Mouse (Mus musculus) neural tube, embryonic 13.5 days (tissue): ENCODE data around the gene Tmem131l. TPM values are rescaled to one million over a fixed set of nuclear protein-coding genes. Genes with fewer than 3 reads are reported as not detected.
"Not testable (repeated sequence)": the region's sequence is repeated elsewhere in the genome, so short reads cannot be mapped to it uniquely, and the experiment has no call there.

ENCODE experiments used
- ATAC-seq: fragments of 200-750 bp; cut with Nextera tagmentation; 2 replicates; pipeline ENCODE4 v1.8.0; 2017; ENCODE audit warnings: low read depth, mild to moderate bottlenecking, moderate TSS enrichment, moderate library complexity
- H3K27ac ChIP-seq: fragments of 300-500 bp; sonication (generic); replicated peaks from 2 replicates; pipeline ENCODE4 v1.5.1; 2015; ENCODE audit warnings: moderate library complexity, mild to moderate bottlenecking, inconsistent platforms
- H3K27me3 ChIP-seq: fragments of 300-500 bp; sonication (generic); 2 replicates; pipeline ENCODE4 v1.6.1; 2015; ENCODE audit warnings: mild to moderate bottlenecking, inconsistent platforms
- H3K36me3 ChIP-seq: fragments of 300-500 bp; sonication (generic); 2 replicates; pipeline ENCODE4 v1.6.1; 2015; ENCODE audit warnings: mild to moderate bottlenecking, inconsistent platforms
- H3K4me1 ChIP-seq: fragments of 300-500 bp; sonication (generic); replicated peaks from 2 replicates; pipeline ENCODE4 v1.6.1; 2015; ENCODE audit warnings: inconsistent platforms
- H3K4me2 ChIP-seq: fragments of 300-500 bp; sonication (generic); 2 replicates; pipeline ENCODE4 v1.6.1; 2015; ENCODE audit warnings: inconsistent platforms, mild to moderate bottlenecking, moderate library complexity
- H3K4me3 ChIP-seq: fragments of 300-500 bp; sonication (generic); 2 replicates; pipeline ENCODE4 v1.5.1; 2015; ENCODE audit warnings: mild to moderate bottlenecking, inconsistent platforms
- H3K9ac ChIP-seq: fragments of 300-500 bp; sonication (generic); 2 replicates; pipeline ENCODE4 v1.6.1; 2015; ENCODE audit warnings: moderate library complexity, mild to moderate bottlenecking, inconsistent platforms
- H3K9me3 ChIP-seq: fragments of 300-500 bp; sonication (generic); 2 replicates; pipeline ENCODE4 v1.6.1; 2016; ENCODE audit warnings: inconsistent platforms
- WGBS: fragments of 180-500 bp; shearing (Covaris S2); methylation state at CpG from one replicate; pipeline ENCODE4 v1.1.7; 2015; 5-methylcytosine and 5-hydroxymethylcytosine counted together
- polyA plus RNA-seq: library from polyadenylated mRNA; unstranded; fragments of >200 nt; fragmentation: Nextera tagmentation; extraction: Ambion mirVana; gene quantifications from 2 replicates; pipeline ENCODE4 v1.2.1, GENCODE M21; 2015

Gene Tmem131l
- polyA plus RNA-seq, 1 experiment from 2014 or later = 75.3 TPM

- H3K4me1 ChIP-seq = no peaks in the 10 kb centered on the region
- ATAC-seq = peak; percentile 33; the same call in 1 of the 2 replicates
- H3K9ac ChIP-seq = no peak overlapping the region
- no peak overlapping the region for H3K4me2 ChIP-seq
- WGBS = 29% methylated on average over 3 of the region's 3 CpGs
- peaks cover 65% of the 10 kb centered on the region for H3K36me3 ChIP-seq
- H3K27me3 ChIP-seq = no peaks in the 10 kb centered on the region
- H3K9me3 ChIP-seq = no peaks in the 10 kb centered on the region
- no peak overlapping the region for H3K4me3 ChIP-seq
- no peak overlapping the region for H3K27ac ChIP-seq
Observed at GRCm38 (mm10) chr3:83895811-83896210, 144.2 kb downstream of the Tmem131l start.

DNA sequence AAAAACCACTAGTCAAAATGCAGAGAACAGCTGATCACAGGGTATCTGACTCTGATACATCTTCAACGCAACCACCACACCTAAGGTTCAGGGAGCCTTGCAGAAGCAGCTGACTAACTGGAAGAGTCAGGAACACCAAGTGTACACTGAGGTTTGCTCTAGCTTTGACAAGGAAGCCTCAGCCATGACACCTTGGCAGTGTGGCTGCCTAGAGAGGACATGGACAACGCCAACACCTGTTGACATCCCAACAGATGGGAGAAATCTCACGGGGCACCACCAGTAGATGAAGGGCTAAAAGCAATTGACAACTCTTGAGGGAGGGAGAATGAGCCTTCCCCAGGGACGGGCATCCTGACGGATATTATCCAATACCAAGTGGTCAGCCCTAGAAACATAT is 144.9 kb downstream of the Tmem131l start:
- WGBS = 93% methylated on average over 5 of the region's 5 CpGs
- no peaks in the 10 kb centered on the region for H3K27me3 ChIP-seq
- H3K4me3 ChIP-seq = no peak overlapping the region
- ATAC-seq = no peak
- H3K4me2 ChIP-seq = no peak overlapping the region
- H3K9me3 ChIP-seq = no peaks in the 10 kb centered on the region
- peaks cover 58% of the 10 kb centered on the region for H3K36me3 ChIP-seq
- H3K27ac ChIP-seq = no peak overlapping the region
- H3K4me1 ChIP-seq = no peaks in the 10 kb centered on the region
- H3K9ac ChIP-seq = no peak overlapping the region

GRCm38 (mm10) chr3:83885163-83885562 is 154.8 kb downstream of the Tmem131l start:
- H3K4me3 ChIP-seq = no peak overlapping the region
- no peak overlapping the region for H3K27ac ChIP-seq
- WGBS = 79% methylated on average over 2 of the region's 2 CpGs
- H3K27me3 ChIP-seq = no peaks in the 10 kb centered on the region
- H3K4me2 ChIP-seq = no peak overlapping the region
- no peaks in the 10 kb centered on the region for H3K36me3 ChIP-seq
- no peak overlapping the region for H3K9ac ChIP-seq
- no peaks in the 10 kb centered on the region for H3K4me1 ChIP-seq
- ATAC-seq = no peak
- no peaks in the 10 kb centered on the region for H3K9me3 ChIP-seq

DNA sequence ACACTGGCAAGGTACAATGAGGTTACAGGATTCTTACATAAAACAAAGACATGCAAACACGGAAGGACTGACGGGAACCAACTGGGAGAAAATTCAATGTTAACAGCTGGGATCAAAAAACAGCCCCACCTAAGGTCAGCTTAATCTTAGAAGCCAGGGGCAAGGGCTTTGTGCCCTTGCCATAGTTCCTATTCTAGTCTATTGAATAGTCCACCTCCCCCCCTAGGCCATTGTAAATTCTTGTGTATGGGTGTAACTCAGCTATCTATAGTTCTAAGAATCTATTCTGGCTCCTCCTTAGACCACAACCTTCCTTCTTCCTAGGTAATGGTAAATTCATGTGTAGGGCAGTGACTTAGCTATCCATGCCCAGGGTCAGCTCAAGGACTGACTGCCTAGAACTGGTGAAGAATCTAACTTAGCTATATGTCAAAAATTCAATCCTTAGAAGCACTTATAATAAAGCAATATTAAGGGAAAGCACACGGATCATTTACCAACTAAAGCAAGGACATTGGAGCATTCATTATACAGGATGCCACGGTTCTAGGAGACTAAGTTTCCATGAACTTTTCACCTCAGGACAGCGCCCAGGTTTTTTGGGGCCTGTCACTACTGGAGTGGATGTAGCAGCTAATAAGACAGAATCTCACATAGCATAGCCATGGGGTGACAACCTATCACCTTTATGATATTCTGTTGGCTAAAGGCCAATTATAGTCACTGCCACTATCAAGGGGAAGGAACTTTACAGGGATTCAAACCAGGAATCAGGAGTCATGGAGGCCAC is 160.5 kb downstream of the Tmem131l start:
- H3K9ac ChIP-seq, H3K36me3 ChIP-seq, H3K4me3 ChIP-seq, ATAC-seq, H3K27me3 ChIP-seq, H3K27ac ChIP-seq, H3K4me2 ChIP-seq, H3K4me1 ChIP-seq, H3K9me3 ChIP-seq: not testable (repeated sequence)
- 85% methylated on average over 5 of the region's 5 CpGs for WGBS

- no peak overlapping the region for H3K9ac ChIP-seq
- ATAC-seq = no peak
- H3K36me3 ChIP-seq = no peaks in the 10 kb centered on the region
- no peaks in the 10 kb centered on the region for H3K4me1 ChIP-seq
- 89% methylated on average over 4 of the region's 4 CpGs for WGBS
- no peaks in the 10 kb centered on the region for H3K27me3 ChIP-seq
- H3K9me3 ChIP-seq = peaks cover 4% of the 10 kb centered on the region; the same call in 1 of the 2 replicates
- H3K27ac ChIP-seq = no peak overlapping the region
- H3K4me3 ChIP-seq = no peak overlapping the region
- no peak overlapping the region for H3K4me2 ChIP-seq
Observed at GRCm38 (mm10) chr3:83878801-83879200, 161.2 kb downstream of the Tmem131l start.

DNA sequence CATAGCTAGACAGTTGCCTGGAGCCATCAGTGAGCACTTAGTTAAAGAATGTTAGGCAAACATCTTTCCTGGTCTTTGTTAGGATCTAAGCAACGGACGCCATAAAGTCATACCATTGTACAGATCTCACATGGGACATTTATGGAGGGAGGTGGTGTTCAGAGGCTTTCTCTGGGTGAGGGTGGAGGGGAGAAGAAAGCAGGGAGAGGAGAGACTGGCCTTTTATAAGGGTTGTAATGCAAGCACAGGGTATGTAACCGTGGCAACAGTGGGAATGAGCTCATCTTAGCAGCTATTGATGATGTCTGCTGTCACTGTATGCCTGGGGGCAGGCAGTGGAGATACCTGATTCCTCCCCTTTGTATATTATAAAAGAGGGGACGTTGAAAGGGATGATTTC is 163.7 kb downstream of the Tmem131l start:
- H3K27me3 ChIP-seq = no peaks in the 10 kb centered on the region
- no peaks in the 10 kb centered on the region for H3K36me3 ChIP-seq
- peaks cover 4% of the 10 kb centered on the region for H3K9me3 ChIP-seq
- no peak overlapping the region for H3K4me3 ChIP-seq
- H3K27ac ChIP-seq = no peak overlapping the region
- 41% methylated on average over 4 of the region's 4 CpGs for WGBS
- H3K4me1 ChIP-seq = no peaks in the 10 kb centered on the region
- no peak overlapping the region for H3K4me2 ChIP-seq
- ATAC-seq = no peak
- H3K9ac ChIP-seq = no peak overlapping the region

- H3K36me3 ChIP-seq, H3K4me3 ChIP-seq, H3K4me2 ChIP-seq, H3K4me1 ChIP-seq, H3K27me3 ChIP-seq, ATAC-seq, H3K9me3 ChIP-seq, H3K9ac ChIP-seq, H3K27ac ChIP-seq: not testable (repeated sequence)
- WGBS = 93% methylated on average over 2 of the region's 2 CpGs
Observed at GRCm38 (mm10) chr3:83875078-83875477, 164.9 kb downstream of the Tmem131l start.

GRCm38 (mm10) chr3:83872853-83873252 is 167.1 kb downstream of the Tmem131l start:
- H3K36me3 ChIP-seq, ATAC-seq, H3K4me1 ChIP-seq, H3K4me2 ChIP-seq, H3K27me3 ChIP-seq, H3K9ac ChIP-seq, H3K27ac ChIP-seq, H3K9me3 ChIP-seq, H3K4me3 ChIP-seq: not testable (repeated sequence)
- WGBS = 93% methylated on average over 2 of the region's 2 CpGs

- not testable (repeated sequence) for H3K9me3 ChIP-seq, ATAC-seq, H3K36me3 ChIP-seq, H3K9ac ChIP-seq, H3K27me3 ChIP-seq, H3K27ac ChIP-seq, H3K4me1 ChIP-seq, H3K4me3 ChIP-seq, H3K4me2 ChIP-seq
- 93% methylated on average over 4 of the region's 4 CpGs for WGBS
Observed at GRCm38 (mm10) chr3:83871962-83872361, 168.0 kb downstream of the Tmem131l start.

DNA sequence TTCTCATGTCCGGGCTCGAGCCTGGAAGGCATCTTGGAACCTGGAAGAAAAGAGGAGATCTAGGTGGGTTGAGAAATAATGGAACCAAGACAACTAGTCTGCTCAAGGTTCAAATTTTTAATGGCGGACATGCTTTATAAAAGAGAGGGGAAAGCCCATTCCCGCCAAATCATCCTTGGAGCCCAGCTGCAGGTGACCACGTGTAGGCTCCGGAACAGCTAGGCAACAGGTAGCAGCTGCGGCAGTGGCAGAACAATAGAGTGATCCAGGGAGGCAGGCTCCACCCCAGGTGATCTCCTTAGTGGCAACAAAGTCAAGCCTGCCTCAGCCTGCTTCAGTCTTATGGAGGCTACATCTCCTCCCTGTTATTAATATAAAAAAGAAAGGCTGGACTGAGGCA is 168.4 kb downstream of the Tmem131l start:
- not testable (repeated sequence) for ATAC-seq, H3K27me3 ChIP-seq, H3K36me3 ChIP-seq, H3K9ac ChIP-seq, H3K9me3 ChIP-seq, H3K4me1 ChIP-seq, H3K4me2 ChIP-seq, H3K4me3 ChIP-seq, H3K27ac ChIP-seq
- WGBS = 88% methylated on average over 7 of the region's 7 CpGs

GRCm38 (mm10) chr3:83869776-83870175 is 170.2 kb downstream of the Tmem131l start:
- no peak for ATAC-seq
- Histone ChIP-seq H3K9ac (no peak overlapping the region), H3K4me2 (no peak overlapping the region), H3K4me1 (no peaks in the 10 kb centered on the region), H3K36me3 (no peaks in the 10 kb centered on the region), H3K27ac (no peak overlapping the region), H3K27me3 (no peaks in the 10 kb centered on the region), H3K4me3 (no peak overlapping the region), H3K9me3 (no peaks in the 10 kb centered on the region; the same call in 1 of the 2 replicates)
- WGBS = 94% methylated on average over 2 of the region's 2 CpGs

GRCm38 (mm10) chr3:83867026-83867425 is 172.9 kb downstream of the Tmem131l start:
- ATAC-seq, H3K36me3 ChIP-seq, H3K4me2 ChIP-seq, H3K9me3 ChIP-seq, H3K4me3 ChIP-seq, H3K9ac ChIP-seq, H3K27me3 ChIP-seq, H3K4me1 ChIP-seq, H3K27ac ChIP-seq: not testable (repeated sequence)

GRCm38 (mm10) chr3:83865216-83865615 is 174.8 kb downstream of the Tmem131l start:
- Histone ChIP-seq H3K4me2 (no peak overlapping the region), H3K27ac (no peak overlapping the region), H3K4me3 (no peak overlapping the region), H3K27me3 (no peaks in the 10 kb centered on the region), H3K36me3 (no peaks in the 10 kb centered on the region), H3K9me3 (no peaks in the 10 kb centered on the region), H3K9ac (no peak overlapping the region), H3K4me1 (no peaks in the 10 kb centered on the region)
- no peak for ATAC-seq
- 89% methylated on average over 2 of the region's 2 CpGs for WGBS
